Mouse (Mus musculus): ENCODE data around the gene Ldb1.
"Not testable (repeated sequence)": the region's sequence is repeated elsewhere in the genome, so short reads cannot be mapped to it uniquely, and the experiment has no call there.

DNA sequence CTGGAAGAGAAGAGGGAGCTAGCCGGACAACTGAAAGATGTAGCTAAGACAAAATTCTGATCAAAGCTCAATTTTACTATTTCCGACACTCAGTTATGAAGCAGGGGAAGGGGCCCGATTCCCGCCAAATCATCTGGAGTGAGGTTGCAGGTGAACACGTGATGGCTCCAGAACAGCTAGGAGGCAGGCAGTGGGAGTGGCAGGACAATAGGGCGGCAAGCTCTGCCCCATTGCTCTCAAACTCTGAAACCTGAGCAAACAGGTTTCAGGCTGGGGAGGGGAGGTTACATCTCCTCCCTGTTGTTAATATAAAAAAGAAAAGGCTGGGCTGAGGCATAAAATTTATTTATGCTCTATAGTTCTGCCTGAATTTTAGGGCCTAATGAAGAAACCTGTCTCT lies 51.6 kb downstream of the Ldb1 start:
- TF ChIP-seq POLR2A (IDR thresholded peaks at IDR 0.05; ENCODE audit: borderline replicate concordance, extremely low read depth, low read depth, low read length); CTCF (IDR thresholded peaks at IDR 0.05; ENCODE audit: insufficient read depth, low read length): not testable (repeated sequence)
